Mouse (Mus musculus) lung, postnatal 0 days (tissue): ENCODE results near the gene Cela2a.

Experiments
- CTCF ChIP-seq: IDR thresholded peaks from 2 replicates; pipeline ENCODE4 v1.5.1; 2016; ENCODE audit warnings: antibody characterized with exemption, mild to moderate bottlenecking
- EP300 ChIP-seq: IDR thresholded peaks from 2 replicates; pipeline ENCODE4 v1.6.1; 2016; ENCODE audit warnings: antibody characterized with exemption, mild to moderate bottlenecking, control low read depth

DNA sequence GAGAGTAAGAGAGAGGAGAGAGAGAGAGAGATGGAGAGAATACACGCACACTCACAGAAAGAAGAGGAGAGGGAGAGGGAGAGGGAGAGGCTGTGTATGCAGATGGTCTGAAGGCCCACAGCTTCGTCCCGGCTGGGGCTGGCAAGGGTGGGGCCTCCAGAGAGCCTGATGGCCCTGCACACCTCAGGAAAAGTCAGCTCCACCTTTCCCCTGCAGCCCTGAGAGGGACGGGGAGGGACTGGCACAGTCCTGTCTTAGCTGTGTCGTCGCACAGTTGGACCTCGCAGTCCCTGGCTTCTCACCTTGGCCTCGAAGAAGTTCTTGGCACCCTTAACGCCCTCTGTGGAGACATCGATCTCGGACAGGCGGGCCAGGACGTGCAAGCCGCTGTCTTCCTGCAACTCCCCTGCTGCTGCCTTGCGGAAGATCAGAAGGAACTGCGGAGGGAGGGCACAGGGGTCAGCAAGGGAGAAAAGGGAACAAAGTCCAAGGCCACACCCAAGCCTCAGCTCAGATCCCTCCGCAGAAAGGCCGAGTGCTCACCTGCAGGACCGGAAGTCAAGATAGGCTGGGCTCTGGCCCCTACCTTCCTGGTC is 34.4 kb upstream of the Cela2a start:
- TF ChIP-seq EP300 (no peak), CTCF (no peak)
